Mouse (Mus musculus) kidney, embryonic 14.5 days (tissue): ENCODE measurements around the gene Fam213b. TPM values are rescaled to one million over a fixed set of nuclear protein-coding genes. Genes with fewer than 3 reads are reported as not detected.
A peak's percentile ranks its signal among the peaks of the same experiment; 100 is the strongest.

ENCODE experiments used
- ATAC-seq: fragments of 200-750 bp; cut with Nextera tagmentation; 2 replicates; pipeline ENCODE4 v1.8.0; 2017; ENCODE audit warnings: moderate number of reproducible peaks, mild to moderate bottlenecking, moderate TSS enrichment, moderate library complexity; ENCODE audit not compliant: low FRiP score, low TSS enrichment
- H3K27ac ChIP-seq: fragments of 300-500 bp; sonication (generic); 2 replicates; pipeline ENCODE4 v1.5.1; 2014; ENCODE audit warnings: low read depth, mild to moderate bottlenecking, low read length, moderate library complexity, mixed read lengths
- H3K27me3 ChIP-seq: fragments of 300-500 bp; sonication (generic); 2 replicates; pipeline ENCODE4 v1.6.1; 2014; ENCODE audit warnings: mild to moderate bottlenecking, low read length; ENCODE audit not compliant: control insufficient read depth, insufficient read depth
- H3K36me3 ChIP-seq: fragments of 300-500 bp; sonication (generic); 2 replicates; pipeline ENCODE4 v1.6.1; 2014; ENCODE audit warnings: low read length, mixed read lengths; ENCODE audit not compliant: control insufficient read depth, insufficient read depth
- H3K4me1 ChIP-seq: fragments of 300-500 bp; sonication (generic); 2 replicates; pipeline ENCODE4 v1.6.1; 2014; ENCODE audit warnings: low read length, mixed read lengths; ENCODE audit not compliant: control insufficient read depth, insufficient read depth
- H3K4me2 ChIP-seq: fragments of 300-500 bp; sonication (generic); replicated peaks from 2 replicates; pipeline ENCODE4 v1.6.1; 2014; ENCODE audit warnings: low read depth, mild to moderate bottlenecking, low read length
- H3K4me3 ChIP-seq: fragments of 300-500 bp; sonication (generic); 2 replicates; pipeline ENCODE4 v1.5.1; 2014; ENCODE audit warnings: mild to moderate bottlenecking, low read length
- H3K9ac ChIP-seq: fragments of 300-500 bp; sonication (generic); 2 replicates; pipeline ENCODE4 v1.6.1; 2014; ENCODE audit warnings: low read depth, mild to moderate bottlenecking, low read length, moderate library complexity
- H3K9me3 ChIP-seq: fragments of 300-500 bp; sonication (generic); 2 replicates; pipeline ENCODE4 v1.6.1; 2016; ENCODE audit warnings: low read length; ENCODE audit not compliant: control insufficient read depth
- WGBS: fragments of 180-500 bp; shearing (Covaris S2); extraction: QIAGEN DNeasy Blood & Tissue Kit; methylation state at CpG from one replicate; pipeline ENCODE4 v1.1.7; 2014; 5-methylcytosine and 5-hydroxymethylcytosine counted together
- polyA plus RNA-seq: library from polyadenylated mRNA; unstranded; fragments of >200 nt; fragmentation: Nextera tagmentation; extraction: Ambion mirVana; gene quantifications from 2 replicates; pipeline ENCODE4 v1.2.1, GENCODE M21; 2014

The Fam213b gene
- polyA plus RNA-seq, 1 experiment from 2014 or later = 39.1 TPM

- H3K9me3 ChIP-seq = no peaks in the 10 kb centered on the region
- no peaks in the 10 kb centered on the region for H3K36me3 ChIP-seq
- H3K4me3 ChIP-seq = no peak overlapping the region
- no peak for ATAC-seq
- no peak overlapping the region for H3K9ac ChIP-seq
- H3K4me2 ChIP-seq = no peak overlapping the region
- H3K27ac ChIP-seq = no peak overlapping the region
- H3K4me1 ChIP-seq = no peaks in the 10 kb centered on the region
- WGBS = 88% methylated on average over 14 of the region's 14 CpGs
- no peaks in the 10 kb centered on the region for H3K27me3 ChIP-seq
These were observed 8.0 kb downstream of the Fam213b start for GRCm38 (mm10) chr4:154890887-154891286.

GRCm38 (mm10) chr4:154887593-154888250 lies 11.2 kb downstream of the Fam213b start:
- no peaks in the 10 kb centered on the region for H3K4me1 ChIP-seq
- WGBS = 79% methylated on average over 15 of the region's 15 CpGs
- no peak overlapping the region for H3K9ac ChIP-seq
- H3K27me3 ChIP-seq = no peaks in the 10 kb centered on the region
- ATAC-seq = no peak
- H3K9me3 ChIP-seq = no peaks in the 10 kb centered on the region
- no peak overlapping the region for H3K27ac ChIP-seq
- no peak overlapping the region for H3K4me2 ChIP-seq
- no peak overlapping the region for H3K4me3 ChIP-seq
- H3K36me3 ChIP-seq = no peaks in the 10 kb centered on the region

DNA sequence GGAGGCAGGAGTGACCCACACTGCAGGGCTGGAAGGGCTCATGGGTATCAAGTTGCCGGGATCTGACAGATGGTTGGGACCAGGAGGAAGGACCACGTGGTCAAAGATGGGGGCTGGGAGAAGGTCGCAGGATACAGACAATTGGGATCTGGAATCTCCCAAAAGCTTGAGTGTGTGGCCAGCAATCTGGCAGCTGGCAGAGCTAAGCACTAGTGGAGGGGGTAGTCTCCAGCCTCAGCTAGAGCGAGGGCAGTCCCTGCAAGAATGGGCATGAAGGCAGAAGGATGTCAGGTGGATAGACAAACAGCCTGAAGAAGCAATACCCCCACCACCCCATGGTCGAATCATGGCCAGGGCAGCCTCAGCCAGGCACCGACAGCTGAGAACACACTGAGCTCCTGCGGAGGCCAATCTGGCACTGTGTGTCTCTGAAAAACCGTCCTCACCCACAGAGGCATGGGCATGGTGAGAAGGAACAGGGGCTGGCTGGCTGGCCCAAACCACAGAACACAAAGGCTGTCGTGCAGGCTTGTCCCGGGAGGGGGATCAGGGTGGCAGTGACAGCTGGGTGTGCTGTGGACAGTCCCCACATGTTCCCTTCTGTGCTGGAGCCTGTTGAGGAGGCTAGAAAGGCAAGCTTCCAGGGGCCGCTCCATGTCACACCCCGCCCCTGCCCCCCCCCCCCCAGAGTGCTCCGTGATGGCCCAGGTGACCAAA lies 11.9 kb downstream of the Fam213b start:
- Histone ChIP-seq H3K27me3 (no peaks in the 10 kb centered on the region), H3K36me3 (no peaks in the 10 kb centered on the region), H3K9me3 (no peaks in the 10 kb centered on the region), H3K27ac (no peak overlapping the region), H3K9ac (no peak overlapping the region), H3K4me1 (0 out of 2 replicates have a peak, but pooled peaks cover 2% of the 10 kb centered on the region), H3K4me3 (no peak overlapping the region), H3K4me2 (no peak overlapping the region)
- peak; percentile 38 for ATAC-seq
- 62% methylated on average over 12 of the region's 13 CpGs for WGBS

DNA sequence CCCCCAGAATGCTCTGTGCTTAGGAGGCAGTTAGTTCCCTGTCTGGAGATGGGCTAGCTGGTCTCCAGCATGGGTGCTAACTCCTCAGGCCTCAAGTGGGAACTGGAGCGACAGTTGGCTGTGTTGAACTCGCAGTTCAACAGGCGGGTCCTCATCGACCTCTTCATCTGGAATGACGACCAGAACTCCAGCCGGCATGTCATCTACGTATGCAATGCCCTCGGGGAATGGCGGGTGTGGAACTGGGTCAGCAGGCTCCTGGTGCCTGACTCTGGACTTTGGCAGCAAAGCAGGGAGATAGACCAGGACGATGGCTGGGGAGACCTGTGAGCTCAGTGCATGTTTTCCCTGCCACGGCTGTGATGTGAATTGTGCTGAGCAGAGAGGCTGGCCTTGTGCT lies 13.5 kb downstream of the Fam213b start:
- ATAC-seq = no peak
- no peak overlapping the region for H3K4me3 ChIP-seq
- no peak overlapping the region for H3K9ac ChIP-seq
- H3K4me2 ChIP-seq = no peak overlapping the region
- 80% methylated on average over 11 of the region's 11 CpGs for WGBS
- H3K27me3 ChIP-seq = no peaks in the 10 kb centered on the region
- H3K9me3 ChIP-seq = no peaks in the 10 kb centered on the region
- H3K4me1 ChIP-seq = 0 out of 2 replicates have a peak, but pooled peaks cover 3% of the 10 kb centered on the region
- no peaks in the 10 kb centered on the region for H3K36me3 ChIP-seq
- H3K27ac ChIP-seq = no peak overlapping the region

GRCm38 (mm10) chr4:154882014-154882659 lies 16.8 kb downstream of the Fam213b start:
- Histone ChIP-seq H3K36me3 (no peaks in the 10 kb centered on the region), H3K9ac (no peak overlapping the region), H3K27me3 (no peaks in the 10 kb centered on the region), H3K4me1 (peaks cover 9% of the 10 kb centered on the region), H3K4me2 (no peak overlapping the region), H3K4me3 (no peak overlapping the region), H3K27ac (no peak overlapping the region), H3K9me3 (no peaks in the 10 kb centered on the region)
- WGBS = 26% methylated on average over 13 of the region's 14 CpGs
- no peak for ATAC-seq

DNA sequence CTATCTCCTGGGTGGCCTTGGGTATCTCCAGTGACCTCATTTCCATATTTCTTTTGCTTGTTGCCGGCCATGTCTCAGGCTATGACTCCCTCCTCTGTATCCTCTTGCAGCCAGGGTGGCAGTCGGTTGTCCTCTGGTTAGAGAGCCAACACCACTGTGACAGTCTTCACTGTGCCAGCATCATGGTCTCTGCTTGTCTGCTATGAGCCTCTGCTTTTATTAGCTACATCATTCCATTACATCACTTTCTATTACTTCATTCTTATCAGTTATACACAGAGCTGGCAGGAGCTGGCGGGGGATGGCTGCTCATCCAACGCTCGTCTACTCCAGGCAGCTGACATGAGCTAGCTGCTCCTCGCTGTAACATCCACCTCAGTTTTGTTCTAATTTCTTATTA lies 18.2 kb downstream of the Fam213b start:
- H3K27ac ChIP-seq = no peak overlapping the region
- no peaks in the 10 kb centered on the region for H3K9me3 ChIP-seq
- no peak for ATAC-seq
- H3K4me2 ChIP-seq = no peak overlapping the region
- WGBS = 78% methylated on average over 6 of the region's 6 CpGs
- no peak overlapping the region for H3K4me3 ChIP-seq
- H3K9ac ChIP-seq = no peak overlapping the region
- H3K27me3 ChIP-seq = no peaks in the 10 kb centered on the region
- H3K4me1 ChIP-seq = peaks cover 9% of the 10 kb centered on the region
- H3K36me3 ChIP-seq = no peaks in the 10 kb centered on the region

- ATAC-seq = peak; percentile 99
- Histone ChIP-seq H3K4me1 (peaks cover 9% of the 10 kb centered on the region), H3K4me3 (peak overlapping the region; percentile 34), H3K27ac (peak overlapping the region; percentile 69; the same call in 1 of the 2 replicates), H3K27me3 (no peaks in the 10 kb centered on the region), H3K36me3 (no peaks in the 10 kb centered on the region), H3K9me3 (no peaks in the 10 kb centered on the region), H3K4me2 (peak overlapping the region; percentile 49), H3K9ac (peak overlapping the region; percentile 56; the same call in 1 of the 2 replicates)
- WGBS = 10% methylated on average over 18 of the region's 18 CpGs
These were observed 20.9 kb downstream of the Fam213b start for GRCm38 (mm10) chr4:154877864-154878548.

DNA sequence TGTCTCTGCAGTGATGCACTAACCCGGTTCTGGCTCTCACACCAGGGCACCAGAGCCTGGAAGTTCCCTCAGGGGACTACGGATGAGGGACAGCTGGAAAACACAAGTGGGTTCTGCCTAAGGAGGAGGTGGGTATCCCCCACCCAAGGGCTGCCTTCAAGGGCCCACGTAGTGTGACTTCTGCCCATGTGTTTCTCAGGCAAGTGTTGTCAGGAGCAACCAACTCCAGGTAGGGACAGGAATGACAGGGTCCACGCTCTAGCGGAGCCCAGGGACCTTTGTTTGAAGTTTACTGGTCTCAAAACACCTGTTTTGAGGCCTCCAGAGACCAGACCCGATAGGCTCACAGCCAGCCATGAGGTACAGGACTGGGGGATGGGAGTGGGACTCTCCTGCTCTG lies 25.7 kb downstream of the Fam213b start:
- Histone ChIP-seq H3K36me3 (no peaks in the 10 kb centered on the region), H3K4me3 (no peak overlapping the region), H3K4me1 (peaks cover under 1% of the 10 kb centered on the region; the same call in 1 of the 2 replicates), H3K27ac (no peak overlapping the region), H3K9me3 (no peaks in the 10 kb centered on the region), H3K27me3 (0 out of 2 replicates have a peak, but pooled peaks cover 3% of the 10 kb centered on the region), H3K4me2 (no peak overlapping the region), H3K9ac (no peak overlapping the region)
- 76% methylated on average over 6 of the region's 6 CpGs for WGBS
- ATAC-seq = no peak
